Mouse (Mus musculus) MEL (cell line): ENCODE data around the gene A930018P22Rik. TPM values are rescaled to one million over a fixed set of nuclear protein-coding genes. Genes with fewer than 3 reads are reported as not detected.

Experiments
- DNase-seq: peaks from one replicate; pipeline ENCODE4 v3.0.0; 2011; ENCODE audit warnings: low read depth, low spot score
- H3K27ac ChIP-seq: 2 replicates; pipeline ENCODE4 v1.5.1; 2012; ENCODE audit warnings: low read depth, mild to moderate bottlenecking, control low read depth, low read length, moderate library complexity; ENCODE audit not compliant: control insufficient read depth
- H3K27me3 ChIP-seq, 2 experiments: fragments of 150-350 bp in 1 of 2; sonication (generic) in 1 of 2; 2 replicates each; pipeline ENCODE4 v1.6.1; 2012; ENCODE audit warnings: low read length in 2 of 2, mild to moderate bottlenecking in 2 of 2, improper control_type of control experiment in 1 of 2, moderate library complexity in 1 of 2; ENCODE audit not compliant: insufficient read depth in 2 of 2, control insufficient read depth in 1 of 2
- H3K36me3 ChIP-seq, 2 experiments: 2 replicates each; pipeline ENCODE4 v1.6.1; 2012 to 2014; ENCODE audit warnings: low read length in 2 of 2, improper control_type of control experiment in 1 of 2, inconsistent platforms in 1 of 2, mild to moderate bottlenecking in 1 of 2; ENCODE audit not compliant: insufficient read depth in 2 of 2, control insufficient read depth in 1 of 2
- H3K4me1 ChIP-seq, 2 experiments: fragments of 150-350 bp in 1 of 2; sonication (generic) in 1 of 2; 2 replicates each; pipeline ENCODE4 v1.6.1; 2012; ENCODE audit warnings: low read length in 2 of 2, improper control_type of control experiment in 1 of 2, mild to moderate bottlenecking in 1 of 2; ENCODE audit not compliant: insufficient read depth in 2 of 2, control insufficient read depth in 1 of 2
- H3K4me3 ChIP-seq, 2 experiments: fragments of 150-350 bp in 1 of 2; sonication (generic) in 1 of 2; 2 replicates each; pipeline ENCODE4 v1.5.1; 2012; ENCODE audit warnings: low read depth in 2 of 2, low read length in 2 of 2, mild to moderate bottlenecking in 2 of 2, moderate library complexity in 2 of 2, control low read depth in 1 of 2, improper control_type of control experiment in 1 of 2; ENCODE audit not compliant: control insufficient read depth in 1 of 2, insufficient read depth in 1 of 2
- H3K79me2 ChIP-seq: 2 replicates; pipeline ENCODE4 v1.6.1; 2012; ENCODE audit warnings: mild to moderate bottlenecking, low read length, moderate library complexity; ENCODE audit not compliant: control insufficient read depth, poor library complexity, insufficient read depth
- H3K9ac ChIP-seq: 2 replicates; pipeline ENCODE4 v1.6.1; 2012; ENCODE audit warnings: low read depth, mild to moderate bottlenecking, control low read depth, low read length, moderate library complexity; ENCODE audit not compliant: control insufficient read depth, poor library complexity, severe bottlenecking
- H3K9me3 ChIP-seq: fragments of 150-350 bp; sonication (generic); replicated peaks from 2 replicates; pipeline ENCODE4 v1.6.1; 2012; ENCODE audit warnings: mild to moderate bottlenecking, low read length, improper control_type of control experiment, moderate library complexity; ENCODE audit not compliant: insufficient read depth
- BHLHE40 ChIP-seq: IDR thresholded peaks from 2 replicates; pipeline ENCODE4 v1.6.1; 2012; ENCODE audit warnings: low read depth, mild to moderate bottlenecking, inconsistent platforms, low read length, improper control_type of control experiment, borderline replicate concordance
- CTCF ChIP-seq, 3 experiments: IDR thresholded peaks in 2 of 3; conservative IDR thresholded peaks in 1 of 3; 2 replicates each; pipeline ENCODE4 v1.5.1; 2011 to 2012; ENCODE audit warnings: low read length in 3 of 3, low read depth in 2 of 3, mild to moderate bottlenecking in 2 of 3, improper control_type of control experiment in 1 of 3, inconsistent platforms in 1 of 3, mixed read lengths in 1 of 3, moderate library complexity in 1 of 3; ENCODE audit not compliant: control insufficient read depth in 1 of 3, insufficient read depth in 1 of 3, poor library complexity in 1 of 3, severe bottlenecking in 1 of 3
- E2F4 ChIP-seq: IDR thresholded peaks from 2 replicates; pipeline ENCODE4 v1.6.1; 2011; ENCODE audit warnings: low read depth, low read length, improper control_type of control experiment, borderline replicate concordance
- ELF1 ChIP-seq: IDR thresholded peaks from 2 replicates; pipeline ENCODE4 v1.6.1; 2014; ENCODE audit warnings: low read depth, mild to moderate bottlenecking, inconsistent platforms, low read length, improper control_type of control experiment, moderate library complexity
- EP300 ChIP-seq, 2 experiments: IDR thresholded peaks; 2 replicates each; pipeline ENCODE4 v1.6.1; 2011; ENCODE audit warnings: improper control_type of control experiment in 2 of 2, low read length in 2 of 2, low read depth in 1 of 2, mild to moderate bottlenecking in 1 of 2
- ETS1 ChIP-seq: IDR thresholded peaks from 2 replicates; pipeline ENCODE4 v1.6.1; 2012; ENCODE audit warnings: low read depth, mild to moderate bottlenecking, inconsistent platforms, low read length, improper control_type of control experiment, moderate library complexity
- GABPA ChIP-seq: IDR thresholded peaks from 2 replicates; pipeline ENCODE4 v1.6.1; 2012; ENCODE audit warnings: low read depth, mild to moderate bottlenecking, inconsistent platforms, low read length, improper control_type of control experiment, moderate library complexity
- GATA1 ChIP-seq: IDR thresholded peaks from 2 replicates; pipeline ENCODE4 v1.6.1; 2011; ENCODE audit warnings: low read depth, low read length, improper control_type of control experiment
- HCFC1 ChIP-seq: IDR thresholded peaks from 2 replicates; pipeline ENCODE4 v1.6.1; 2012; ENCODE audit warnings: low read depth, mild to moderate bottlenecking, inconsistent platforms, low read length, improper control_type of control experiment, moderate library complexity
- JUND ChIP-seq: IDR thresholded peaks from 2 replicates; pipeline ENCODE4 v1.6.1; 2011; ENCODE audit warnings: low read depth, mild to moderate bottlenecking, improper control_type of control experiment, low read length
- KAT2A ChIP-seq: conservative IDR thresholded peaks from 2 replicates; pipeline ENCODE4 v1.6.1; 2012; ENCODE audit warnings: low read depth, low read length, improper control_type of control experiment, inconsistent platforms
- MAFK ChIP-seq: IDR thresholded peaks from 2 replicates; pipeline ENCODE4 v1.6.1; 2011; ENCODE audit warnings: low read depth, mild to moderate bottlenecking, low read length, improper control_type of control experiment, borderline replicate concordance
- MAX ChIP-seq: IDR thresholded peaks from 2 replicates; pipeline ENCODE4 v1.6.1; 2011; ENCODE audit warnings: low read length, improper control_type of control experiment
- MAZ ChIP-seq: IDR thresholded peaks from 2 replicates; pipeline ENCODE4 v1.6.1; 2012; ENCODE audit warnings: low read depth, mild to moderate bottlenecking, inconsistent platforms, low read length, improper control_type of control experiment
- MEF2A ChIP-seq: IDR thresholded peaks from 2 replicates; pipeline ENCODE4 v1.6.1; 2014; ENCODE audit warnings: low read depth, mild to moderate bottlenecking, inconsistent platforms, low read length, improper control_type of control experiment; ENCODE audit not compliant: poor library complexity, insufficient replicate concordance, severe bottlenecking; ENCODE audit errors: extremely low read depth
- MYB ChIP-seq: IDR thresholded peaks from 2 replicates; pipeline ENCODE4 v1.6.1; 2011; ENCODE audit warnings: mild to moderate bottlenecking, low read depth, low read length, improper control_type of control experiment
- NELFE ChIP-seq: IDR thresholded peaks from 2 replicates; pipeline ENCODE4 v1.6.1; 2011; ENCODE audit warnings: low read depth, low read length, improper control_type of control experiment
- NRF1 ChIP-seq: IDR thresholded peaks from 2 replicates; pipeline ENCODE4 v1.6.1; 2014; ENCODE audit warnings: low read depth, mild to moderate bottlenecking, inconsistent platforms, low read length, improper control_type of control experiment, moderate library complexity; ENCODE audit not compliant: poor library complexity, insufficient read depth, severe bottlenecking
- POLR2A ChIP-seq, 2 experiments: IDR thresholded peaks; 2 replicates each; pipeline ENCODE4 v1.6.1; 2011 to 2012; ENCODE audit warnings: low read length in 2 of 2, mild to moderate bottlenecking in 2 of 2, control low read depth in 1 of 2, improper control_type of control experiment in 1 of 2, low read depth in 1 of 2, moderate library complexity in 1 of 2; ENCODE audit not compliant: control insufficient read depth in 1 of 2, insufficient read depth in 1 of 2, poor library complexity in 1 of 2
- POLR2AphosphoS2 ChIP-seq: IDR thresholded peaks from 2 replicates; pipeline ENCODE4 v1.6.1; 2011; ENCODE audit warnings: low read length, improper control_type of control experiment
- RCOR1 ChIP-seq: IDR thresholded peaks from 2 replicates; pipeline ENCODE4 v1.6.1; 2012; ENCODE audit warnings: low read depth, mild to moderate bottlenecking, inconsistent platforms, low read length, improper control_type of control experiment
- TAL1 ChIP-seq: IDR thresholded peaks from 2 replicates; pipeline ENCODE4 v1.6.1; 2012; ENCODE audit warnings: mild to moderate bottlenecking, inconsistent platforms, low read length, moderate library complexity, mixed read lengths
- TBP ChIP-seq: IDR thresholded peaks from 2 replicates; pipeline ENCODE4 v1.8.0; 2011; ENCODE audit warnings: low read depth, low read length, improper control_type of control experiment
- UBTF ChIP-seq: IDR thresholded peaks from 2 replicates; pipeline ENCODE4 v1.6.1; 2012; ENCODE audit warnings: low read depth, mild to moderate bottlenecking, inconsistent platforms, low read length, improper control_type of control experiment, moderate library complexity, borderline replicate concordance; ENCODE audit not compliant: insufficient read depth
- USF1 ChIP-seq: IDR thresholded peaks from 2 replicates; pipeline ENCODE4 v1.6.1; 2014; ENCODE audit warnings: low read depth, mild to moderate bottlenecking, inconsistent platforms, low read length, improper control_type of control experiment, moderate library complexity
- USF2 ChIP-seq, 2 experiments: IDR thresholded peaks; 2 replicates each; pipeline ENCODE4 v1.6.1; 2011 to 2012; ENCODE audit warnings: improper control_type of control experiment in 2 of 2, low read length in 2 of 2, borderline replicate concordance in 1 of 2, inconsistent platforms in 1 of 2, low read depth in 1 of 2, mild to moderate bottlenecking in 1 of 2; ENCODE audit not compliant: insufficient read depth in 1 of 2
- ZC3H11A ChIP-seq: IDR thresholded peaks from 2 replicates; pipeline ENCODE4 v1.6.1; 2012; ENCODE audit warnings: low read depth, mild to moderate bottlenecking, inconsistent platforms, low read length, improper control_type of control experiment
- ZMIZ1 ChIP-seq: IDR thresholded peaks from 2 replicates; pipeline ENCODE4 v1.6.1; 2012; ENCODE audit warnings: low read depth, mild to moderate bottlenecking, inconsistent platforms, low read length, improper control_type of control experiment, moderate library complexity
- polyA plus RNA-seq, 2 experiments: library from polyadenylated mRNA; stranded (reverse) in 1 of 2; unstranded in 1 of 2; fragments of >175 nt in 1 of 2; fragments of >200 nt in 1 of 2; gene quantifications; 2 replicates each; pipeline versions ENCODE4 v1.2.1 to v1.2.4; 2012; ENCODE audit warnings: low replicate concordance in 2 of 2, low read depth in 1 of 2; ENCODE audit not compliant: insufficient read length in 2 of 2, insufficient read depth in 1 of 2, missing spikeins in 1 of 2
- total RNA-seq: library from RNA; depleted of rRNA; stranded (reverse); fragments of 300-350 nt; gene quantifications from 2 replicates; pipeline ENCODE4 v1.2.3, GENCODE M21; 2012

The A930018P22Rik gene
- total and polyA plus RNA-seq, 3 experiments = not detected

GRCm38 (mm10) chr2:104163978-104164487, 41.5 kb downstream of the A930018P22Rik start:
- TF ChIP-seq ZMIZ1 (no peak), NELFE (no peak), CTCF (IDR thresholded peaks at IDR 0.05 in 2 of 3, conservative IDR thresholded peaks at IDR 0.05 in 1 of 3; ENCODE audit: control insufficient read depth in 1 of 3, insufficient read depth in 1 of 3, low read depth in 2 of 3, low read length in 3 of 3, poor library complexity in 1 of 3, severe bottlenecking in 1 of 3) (no peak), ETS1 (no peak), ELF1 (no peak), HCFC1 (no peak), GATA1 (no peak), POLR2AphosphoS2 (no peak), NRF1 (no peak), MYB (no peak), GABPA (no peak), KAT2A (no peak), E2F4 (no peak), UBTF (no peak), JUND (no peak), USF1 (no peak), BHLHE40 (no peak), MAZ (no peak), POLR2A (IDR thresholded peaks at IDR 0.05; ENCODE audit: control insufficient read depth in 1 of 2, insufficient read depth in 1 of 2, low read depth in 1 of 2, low read length in 2 of 2, poor library complexity in 1 of 2) (no peak)
- Histone ChIP-seq H3K9me3 (no peaks in the 10 kb centered on the region), H3K36me3 (no peaks in the 10 kb centered on the region), H3K9ac (no peak overlapping the region), H3K4me3 (no peak overlapping the region), H3K27me3 (no peaks in the 10 kb centered on the region), H3K79me2 (no peaks in the 10 kb centered on the region), H3K4me1 (no peaks in the 10 kb centered on the region), H3K27ac (no peak overlapping the region)
- no peak for DNase-seq

GRCm38 (mm10) chr2:104165631-104166030, 43.1 kb downstream of the A930018P22Rik start:
- no peaks in the 10 kb centered on the region for H3K4me1 ChIP-seq
- H3K36me3 ChIP-seq = no peaks in the 10 kb centered on the region
- no peaks in the 10 kb centered on the region for H3K27me3 ChIP-seq
- H3K79me2 ChIP-seq = no peaks in the 10 kb centered on the region
- H3K9ac ChIP-seq = no peak overlapping the region
- H3K9me3 ChIP-seq = no peaks in the 10 kb centered on the region
- TF ChIP-seq RCOR1 = no peak
- TF ChIP-seq UBTF = no peak
- no peak for TF ChIP-seq MYB
- no peak for TF ChIP-seq TAL1
- TF ChIP-seq TBP = no peak
- TF ChIP-seq ETS1 = no peak
- TF ChIP-seq ELF1 = no peak
- TF ChIP-seq ZC3H11A = no peak
- TF ChIP-seq MEF2A = no peak
- TF ChIP-seq POLR2AphosphoS2 = no peak
- no peak for TF ChIP-seq KAT2A
- no peak for TF ChIP-seq MAX
- TF ChIP-seq GATA1 = no peak
- TF ChIP-seq JUND = no peak
- no peak for TF ChIP-seq EP300 (IDR thresholded peaks at IDR 0.05; ENCODE audit: low read depth in 1 of 2, low read length in 2 of 2)
- no peak for TF ChIP-seq GABPA
- no peak for TF ChIP-seq CTCF (IDR thresholded peaks at IDR 0.05 in 2 of 3, conservative IDR thresholded peaks at IDR 0.05 in 1 of 3; ENCODE audit: control insufficient read depth in 1 of 3, insufficient read depth in 1 of 3, low read depth in 2 of 3, low read length in 3 of 3, poor library complexity in 1 of 3, severe bottlenecking in 1 of 3)
- TF ChIP-seq NRF1 = no peak
- no peak for TF ChIP-seq MAFK
- no peak for TF ChIP-seq USF2 (IDR thresholded peaks at IDR 0.05; ENCODE audit: borderline replicate concordance in 1 of 2, insufficient read depth in 1 of 2, low read depth in 1 of 2, low read length in 2 of 2)
- TF ChIP-seq, all 39 proteins: peak for 0
- no peak overlapping the region for H3K4me3 ChIP-seq
- no peak for DNase-seq
- no peak overlapping the region for H3K27ac ChIP-seq
